Mouse (Mus musculus) ES-E14 (cell line): Measurements from ENCODE around the gene Usp7. TPM values are rescaled to one million over a fixed set of nuclear protein-coding genes. Genes with fewer than 3 reads are reported as not detected.
"Not testable (repeated sequence)": the region's sequence is repeated elsewhere in the genome, so short reads cannot be mapped to it uniquely, and the experiment has no call there.

ENCODE experiments used
- DNase-seq: peaks from one replicate; pipeline ENCODE4 v3.0.0-alpha.2; 2013; ENCODE audit warnings: low read depth, low spot score
- H3K27ac ChIP-seq: 2 replicates; pipeline ENCODE4 v1.5.1; 2012; ENCODE audit warnings: low read depth, mild to moderate bottlenecking, low read length, moderate library complexity, mixed read lengths; ENCODE audit not compliant: poor library complexity, insufficient read depth, severe bottlenecking
- H3K36me3 ChIP-seq: 2 replicates; pipeline ENCODE4 v1.6.1; 2012; ENCODE audit warnings: mild to moderate bottlenecking, low read length, moderate library complexity, mixed read lengths; ENCODE audit not compliant: control insufficient read depth, poor library complexity, insufficient read depth, severe bottlenecking
- H3K4me1 ChIP-seq, 2 experiments: fragments of 150-350 bp in 1 of 2; sonication (generic) in 1 of 2; 2 replicates each; pipeline ENCODE4 v1.6.1; 2012; ENCODE audit warnings: low read length in 2 of 2, mild to moderate bottlenecking in 1 of 2, mixed read lengths in 1 of 2; ENCODE audit not compliant: control insufficient read depth in 2 of 2, insufficient read depth in 2 of 2, poor library complexity in 1 of 2
- H3K4me3 ChIP-seq, 2 experiments: fragments of 150-350 bp in 1 of 2; sonication (generic) in 1 of 2; 2 replicates each; pipeline ENCODE4 v1.5.1; 2012; ENCODE audit warnings: low read length in 2 of 2, low read depth in 1 of 2, mild to moderate bottlenecking in 1 of 2, mixed read lengths in 1 of 2; ENCODE audit not compliant: insufficient read depth in 1 of 2, poor library complexity in 1 of 2, severe bottlenecking in 1 of 2
- H3K9ac ChIP-seq: 2 replicates; pipeline ENCODE4 v1.6.1; 2012; ENCODE audit warnings: low read depth, mild to moderate bottlenecking, low read length, mixed read lengths; ENCODE audit not compliant: poor library complexity, insufficient read depth, severe bottlenecking
- H3K9me3 ChIP-seq: fragments of 150-350 bp; sonication (generic); 2 replicates; pipeline ENCODE4 v1.6.1; 2012; ENCODE audit warnings: low read depth, mild to moderate bottlenecking, low read length; ENCODE audit not compliant: control insufficient read depth, insufficient read depth
- CHD2 ChIP-seq: IDR thresholded peaks from 2 replicates; pipeline ENCODE4 v1.6.1; 2014; ENCODE audit warnings: mild to moderate bottlenecking, low read depth, low read length, inconsistent platforms
- HCFC1 ChIP-seq: IDR thresholded peaks from 2 replicates; pipeline ENCODE4 v1.6.1; 2012; ENCODE audit warnings: low read length, inconsistent platforms, borderline replicate concordance; ENCODE audit not compliant: insufficient read depth
- MAFK ChIP-seq: IDR thresholded peaks from 2 replicates; pipeline ENCODE4 v1.6.1; 2014; ENCODE audit warnings: mild to moderate bottlenecking, low read depth, low read length, inconsistent platforms; ENCODE audit not compliant: insufficient read depth
- ZC3H11A ChIP-seq: IDR thresholded peaks from 2 replicates; pipeline ENCODE4 v1.6.1; 2012; ENCODE audit warnings: low read depth, mild to moderate bottlenecking, inconsistent platforms, low read length, borderline replicate concordance
- ZNF384 ChIP-seq: IDR thresholded peaks from 2 replicates; pipeline ENCODE4 v1.6.1; 2012; ENCODE audit warnings: low read depth, low read length, inconsistent platforms
- in situ Hi-C, 2 experiments: fragments of 600-800 bp; cut with MboI; formaldehyde crosslinking; loops; one replicate each; pipeline ENCODE4 v1.15.1; 2025; ENCODE audit warnings: low sequenced_read_pairs in 2 of 2, inconsistent platforms in 1 of 2; ENCODE audit not compliant: unreplicated experiment in 2 of 2
- total RNA-seq: library from RNA; depleted of rRNA; stranded (reverse); fragments of 300-350 nt; gene quantifications from 2 replicates; pipeline ENCODE4 v1.2.3, GENCODE M21; 2012

Usp7 gene
- total RNA-seq, 1 experiment = 242 TPM

DNA sequence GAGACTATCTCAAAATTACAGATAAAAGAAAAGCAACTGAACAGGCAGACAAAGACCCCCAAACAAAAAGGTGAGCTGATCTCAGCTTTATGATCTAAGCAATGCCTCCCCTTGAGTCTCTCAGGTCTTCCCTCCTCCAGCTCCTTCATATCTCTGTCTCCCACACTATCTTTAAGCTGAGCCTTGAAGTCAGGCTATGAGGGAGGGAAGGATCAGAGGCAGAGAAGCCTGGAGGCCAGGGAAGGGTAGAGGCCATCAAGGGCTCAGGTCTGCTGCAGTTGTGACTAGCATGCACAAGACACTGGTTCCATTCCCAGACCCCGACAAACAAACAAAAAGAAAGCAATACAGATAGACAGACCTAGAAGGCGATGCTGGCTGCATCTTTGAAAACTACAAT lies 30.2 kb downstream of the Usp7 start:
- Histone ChIP-seq H3K9me3 (no peaks in the 10 kb centered on the region), H3K9ac (no peak overlapping the region), H3K27ac (no peak overlapping the region), H3K36me3 (peaks cover 11% of the 10 kb centered on the region; the same call in 1 of the 2 replicates), H3K4me3 (no peak overlapping the region), H3K4me1 (peaks cover 14 to 27% of the 10 kb centered on the region in 2 experiments)
- DNase-seq = no peak
- no peak for TF ChIP-seq HCFC1
- no peak for TF ChIP-seq ZC3H11A
- TF ChIP-seq MAFK = no peak
- in situ Hi-C loops = no loop called here

DNA sequence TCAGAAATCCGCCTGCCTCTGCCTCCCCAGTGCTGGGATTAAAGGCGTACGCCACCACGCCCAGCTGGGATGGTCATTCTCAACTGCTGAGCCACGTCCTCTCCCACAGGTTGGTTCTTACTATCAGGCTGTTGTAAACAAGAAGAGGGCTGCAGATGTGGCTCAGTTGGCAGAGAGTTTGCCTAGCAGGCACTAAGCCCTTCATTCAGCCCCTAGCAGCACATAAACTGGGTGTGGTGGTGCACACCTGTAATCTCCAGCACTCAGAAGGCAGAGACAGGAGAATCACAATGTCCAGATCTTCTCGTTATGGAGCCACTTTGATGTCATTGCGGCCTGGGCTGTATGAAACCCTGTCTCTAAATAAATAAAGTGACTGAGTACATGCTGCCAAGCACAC lies 31.1 kb downstream of the Usp7 start:
- DNase-seq = no peak
- Histone ChIP-seq H3K4me3 (no peak overlapping the region), H3K27ac (no peak overlapping the region), H3K36me3 (peaks cover 15% of the 10 kb centered on the region; the same call in 1 of the 2 replicates), H3K9ac (no peak overlapping the region), H3K9me3 (no peaks in the 10 kb centered on the region), H3K4me1 (peaks cover 11 to 22% of the 10 kb centered on the region in 2 experiments; a peak in 3 of 4 replicates)
- TF ChIP-seq MAFK (no peak), ZNF384 (no peak), CHD2 (no peak), ZC3H11A (no peak), HCFC1 (no peak)
- in situ Hi-C loops = no loop called here

DNA sequence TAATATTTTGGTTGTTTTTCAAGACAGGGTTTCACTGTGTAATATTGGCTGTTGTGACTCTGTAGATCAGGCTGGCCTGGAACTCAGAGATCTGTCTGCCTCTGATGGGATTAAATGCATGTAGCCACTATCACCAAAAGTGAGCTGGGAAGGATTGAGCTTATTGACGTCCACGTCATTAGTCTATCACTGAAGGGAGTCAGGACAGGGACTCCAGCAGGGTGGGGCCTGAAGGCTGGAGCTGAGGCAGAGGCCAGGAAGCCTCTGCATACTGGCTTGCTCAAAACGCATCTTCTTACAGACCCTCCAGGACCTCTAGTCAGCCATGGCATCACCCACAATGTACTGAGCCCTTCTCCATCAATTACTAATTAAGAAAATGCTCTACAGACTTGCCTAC lies 33.1 kb downstream of the Usp7 start:
- in situ Hi-C loops = no loop called here
- no peak for TF ChIP-seq CHD2
- TF ChIP-seq HCFC1 = no peak
- no peak for TF ChIP-seq ZC3H11A
- no peak for TF ChIP-seq MAFK
- no peak for TF ChIP-seq ZNF384

DNA sequence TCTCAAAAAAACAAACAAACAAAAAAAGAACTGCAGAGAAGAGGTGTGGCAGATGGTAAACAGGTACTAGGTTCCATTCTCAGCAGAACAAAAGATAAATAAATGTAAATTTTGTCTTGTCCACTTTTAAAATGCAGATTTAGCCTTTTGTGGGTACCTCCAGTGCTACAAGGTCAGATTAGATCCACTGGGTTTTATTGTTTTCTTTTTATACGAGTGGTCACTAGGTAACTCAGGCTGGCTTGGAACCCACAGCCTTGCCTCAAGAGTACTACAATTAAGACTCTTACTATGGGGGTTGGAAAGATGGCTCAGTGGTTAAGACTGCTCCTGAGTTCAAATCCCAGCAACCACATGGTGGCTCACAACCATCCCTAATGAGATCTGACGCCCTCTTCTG lies 33.9 kb downstream of the Usp7 start:
- H3K36me3 ChIP-seq = peaks cover 21% of the 10 kb centered on the region
- no peak overlapping the region for H3K27ac ChIP-seq
- TF ChIP-seq ZNF384 = peak; percentile 1; the same call in 1 of the 2 replicates
- TF ChIP-seq MAFK = 0 out of 2 replicates have a peak, but pooled peaks have one; percentile 7
- TF ChIP-seq ZC3H11A = no peak
- peaks cover 12 to 20% of the 10 kb centered on the region in 2 experiments; a peak in 3 of 4 replicates for H3K4me1 ChIP-seq
- H3K9me3 ChIP-seq = no peaks in the 10 kb centered on the region
- H3K4me3 ChIP-seq = no peak overlapping the region
- no peak for DNase-seq
- H3K9ac ChIP-seq = no peak overlapping the region
- in situ Hi-C loops = no loop called here

More for the DNA sequence above, 33.1 kb downstream of the Usp7 start:
- Histone ChIP-seq H3K9ac (no peak overlapping the region), H3K9me3 (no peaks in the 10 kb centered on the region), H3K36me3 (peaks cover 18% of the 10 kb centered on the region), H3K4me1 (peaks cover 13 to 21% of the 10 kb centered on the region in 2 experiments; a peak in 3 of 4 replicates), H3K27ac (no peak overlapping the region; the same call in 1 of the 2 replicates), H3K4me3 (no peak overlapping the region)
- no peak for DNase-seq

DNA sequence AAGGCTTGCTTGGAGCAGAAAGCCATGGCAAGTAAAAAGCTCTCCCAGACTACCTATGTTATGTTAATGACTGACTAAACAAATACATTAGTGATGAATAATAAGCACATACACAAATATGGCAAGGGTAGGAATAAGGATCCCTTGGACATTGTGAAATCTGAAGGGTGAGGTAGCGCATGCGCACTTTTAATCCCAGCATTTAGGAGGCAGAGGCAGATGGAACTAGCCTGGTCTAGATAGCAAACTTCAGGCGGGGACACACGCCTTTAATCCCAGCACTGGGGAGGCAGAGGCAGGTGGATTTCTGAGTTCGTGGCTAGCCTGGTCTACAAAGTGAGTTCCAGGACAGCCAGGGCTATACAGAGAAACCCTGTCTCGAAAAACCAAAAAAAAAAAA lies 34.5 kb downstream of the Usp7 start:
- H3K4me3 ChIP-seq, in situ Hi-C loops, H3K9me3 ChIP-seq, H3K9ac ChIP-seq, DNase-seq: not testable (repeated sequence)
- Histone ChIP-seq H3K4me1 (peaks cover 9 to 16% of the 10 kb centered on the region in 2 experiments; a peak in 3 of 4 replicates), H3K27ac (peak overlapping the region; percentile 61; the same call in 1 of the 2 replicates), H3K36me3 (peaks cover 19% of the 10 kb centered on the region)
